In genomic region chr9:75597596-75597995, GRCm38 (mm10) we compare ENCODE assay signal across 30 mouse cellular contexts. TPM values are rescaled to one million over a fixed set of nuclear protein-coding genes. Genes with fewer than 3 reads are reported as not detected.
DNase-seq lines count a peak whose midpoint lies in the region; ATAC-seq and TF ChIP-seq lines count a peak whose summit lies in the region.
"Had no signal": no experiment of that assay in that cellular context is flagged by ENCODE, and none has a peak within 500 bp of the region (broad histone marks: within the 10 kb centered on the region; RNA-seq: fewer than 3 reads in every experiment).

No protein-coding gene starts in this region.

- DNase-seq in cerebellum, adult 2 months = peak in 1 of 2 experiments; percentile 32
- no peak for DNase-seq in cerebellum, adult 9-10 months
- peak; percentile 32 for DNase-seq in intestine, embryonic 14.5 days (ENCODE audit: low spot score)
- DNase-seq in left cerebral cortex, adult 2 months (ENCODE audit: extremely low spot score in 1 of 2, low spot score in 2 of 2) = no peak
- DNase-seq in left cerebral cortex, postnatal 4 days = no peak
- DNase-seq in testis, postnatal 14 days (ENCODE audit: low spot score) = peak; percentile 28
- DNase-seq in neural tube, embryonic 10.5 days (ENCODE audit: extremely low spot score, low spot score) = no peak
- DNase-seq: adrenal gland, adult 2 months; forebrain, postnatal 0 days; heart, adult 2 months; kidney, adult 8-10 months; kidney, postnatal 4 days; lung, postnatal 4 days; right cerebral cortex, adult 18-20 months; spleen, adult 18-20 months had no signal

- ATAC-seq in intestine, embryonic 14.5 days (replicated peaks; ENCODE audit: low FRiP score, low TSS enrichment, low read depth) = no peak
- no peak for ATAC-seq in intestine, postnatal 0 days
- ATAC-seq: activated CD4-positive, CD25-positive, alpha-beta regulatory T cell, adult 4 months; forebrain, postnatal 0 days; intestine, embryonic 15.5 days had no signal

- H3K27ac ChIP-seq in cerebellum, adult 2 months (ENCODE audit: insufficient read depth, low read length) = peak overlapping the region; percentile 79
- H3K27ac ChIP-seq in intestine, embryonic 14.5 days (ENCODE audit: low read depth) = no peak overlapping the region
- no peak overlapping the region for H3K27ac ChIP-seq in intestine, postnatal 0 days (ENCODE audit: low read depth, low read length)
- peak overlapping the region; percentile 66 for H3K27ac ChIP-seq in left cerebral cortex, adult 2 months
- H3K27ac ChIP-seq: embryonic facial prominence, embryonic 10.5 days; embryonic facial prominence, embryonic 15.5 days; forebrain, embryonic 12.5 days; heart, adult 2 months; hindbrain, embryonic 15.5 days; intestine, embryonic 15.5 days; kidney, postnatal 0 days; limb, embryonic 13.5 days; midbrain, embryonic 12.5 days had no signal

- no peaks in the 10 kb centered on the region for H3K36me3 ChIP-seq in intestine, embryonic 14.5 days (ENCODE audit: control insufficient read depth, insufficient read depth, low read length)
- no peaks in the 10 kb centered on the region for H3K36me3 ChIP-seq in intestine, postnatal 0 days (ENCODE audit: control insufficient read depth, insufficient read depth)
- H3K36me3 ChIP-seq: embryonic facial prominence, embryonic 15.5 days; heart, embryonic 12.5 days; intestine, embryonic 15.5 days had no signal

- intact Hi-C loops in left cerebral cortex, adult 2 months (cut with DNase I) = no loop called here
- intact Hi-C loops in left cerebral cortex, postnatal 4 days (cut with DNase I) = no loop called here

- H3K9ac ChIP-seq in intestine, embryonic 14.5 days (ENCODE audit: low read length) = no peak overlapping the region
- no peak overlapping the region for H3K9ac ChIP-seq in intestine, postnatal 0 days (ENCODE audit: low read depth, low read length)
- H3K9ac ChIP-seq: embryonic facial prominence, embryonic 15.5 days; forebrain, embryonic 12.5 days; forebrain, postnatal 0 days; heart, embryonic 12.5 days; hindbrain, embryonic 15.5 days; intestine, embryonic 15.5 days; limb, embryonic 13.5 days; midbrain, embryonic 12.5 days had no signal

- no peak overlapping the region for H3K4me3 ChIP-seq in cerebellum, adult 2 months (replicated peaks; ENCODE audit: insufficient read depth, low read depth, low read length)
- H3K4me3 ChIP-seq in intestine, embryonic 14.5 days (ENCODE audit: low read depth, low read length) = no peak overlapping the region
- H3K4me3 ChIP-seq in intestine, postnatal 0 days (ENCODE audit: low read depth, low read length) = no peak overlapping the region
- 0 out of 2 replicates have a peak overlapping the region, but pooled peaks have one; percentile 5 for H3K4me3 ChIP-seq in left cerebral cortex, adult 2 months
- H3K4me3 ChIP-seq: embryonic facial prominence, embryonic 10.5 days; embryonic facial prominence, embryonic 15.5 days; forebrain, embryonic 12.5 days; heart, adult 2 months; heart, embryonic 12.5 days; hindbrain, embryonic 15.5 days; intestine, embryonic 15.5 days; limb, embryonic 13.5 days; megakaryocyte, embryonic 14.5 days; midbrain, embryonic 12.5 days; myocyte had no signal

- TF ChIP-seq CTCF in cerebellum, adult 2 months (IDR thresholded peaks at IDR 0.05; ENCODE audit: borderline replicate concordance, insufficient read depth, low read depth, low read length) = no peak
- TF ChIP-seq CTCF in intestine, postnatal 0 days (IDR thresholded peaks at IDR 0.05; ENCODE audit: low read depth) = no peak
- TF ChIP-seq CTCF in left cerebral cortex, adult 2 months (IDR thresholded peaks at IDR 0.05) = no peak

- 71% methylated on average over 4 of the region's 4 CpGs for WGBS in cerebellum, adult 2 months
- WGBS in intestine, embryonic 14.5 days = 88% methylated on average over 4 of the region's 4 CpGs
- 79% methylated on average over 4 of the region's 4 CpGs for WGBS in intestine, postnatal 0 days

- H3K9me3 ChIP-seq in intestine, embryonic 14.5 days (ENCODE audit: control insufficient read depth, low read length) = no peaks in the 10 kb centered on the region
- H3K9me3 ChIP-seq in intestine, postnatal 0 days (ENCODE audit: control insufficient read depth) = no peaks in the 10 kb centered on the region
- H3K9me3 ChIP-seq: embryonic facial prominence, embryonic 10.5 days; embryonic facial prominence, embryonic 15.5 days; forebrain, embryonic 12.5 days; heart, embryonic 12.5 days; hindbrain, embryonic 15.5 days; intestine, embryonic 15.5 days; limb, embryonic 13.5 days; megakaryocyte, embryonic 14.5 days; midbrain, embryonic 12.5 days had no signal

- TF ChIP-seq POLR2A in cerebellum, adult 2 months (IDR thresholded peaks at IDR 0.05; ENCODE audit: borderline replicate concordance, insufficient read depth, low read length) = no peak

- no peak overlapping the region for H3K4me2 ChIP-seq in intestine, embryonic 14.5 days (ENCODE audit: low read length)
- H3K4me2 ChIP-seq in intestine, postnatal 0 days (replicated peaks; ENCODE audit: low read depth) = no peak overlapping the region
- H3K4me2 ChIP-seq: embryonic facial prominence, embryonic 15.5 days; forebrain, embryonic 12.5 days; heart, embryonic 12.5 days; hindbrain, embryonic 15.5 days; intestine, embryonic 15.5 days; limb, embryonic 13.5 days; liver, embryonic 11.5 days; midbrain, embryonic 12.5 days had no signal

- H3K4me1 ChIP-seq in cerebellum, adult 2 months (ENCODE audit: control insufficient read depth, insufficient read depth, low read length) = peaks cover 37% of the 10 kb centered on the region
- H3K4me1 ChIP-seq in intestine, embryonic 14.5 days (replicated peaks; ENCODE audit: control insufficient read depth, insufficient read depth, low read length) = peaks cover 16% of the 10 kb centered on the region; the same call in 1 of the 2 replicates
- no peaks in the 10 kb centered on the region for H3K4me1 ChIP-seq in intestine, postnatal 0 days (replicated peaks; ENCODE audit: control insufficient read depth, insufficient read depth, low read length)

- H3K27me3 ChIP-seq in cerebellum, adult 2 months (ENCODE audit: control insufficient read depth, insufficient read depth, low read length) = no peaks in the 10 kb centered on the region
- H3K27me3 ChIP-seq in intestine, embryonic 14.5 days (replicated peaks; ENCODE audit: control insufficient read depth, insufficient read depth, low read length) = no peaks in the 10 kb centered on the region
- no peaks in the 10 kb centered on the region for H3K27me3 ChIP-seq in intestine, postnatal 0 days (replicated peaks; ENCODE audit: control insufficient read depth, insufficient read depth, low read length)
- H3K27me3 ChIP-seq: embryonic facial prominence, embryonic 15.5 days; forebrain, embryonic 12.5 days; heart, embryonic 12.5 days; hindbrain, embryonic 15.5 days; intestine, embryonic 15.5 days; limb, embryonic 13.5 days; midbrain, embryonic 12.5 days had no signal

RNA-seq across cellular contexts. Expression of gene Tmod2, which starts 13.5 kb away (rescaled TPM):
- polyA plus RNA-seq in cerebellum, adult 2 months (2012; rRNA removed) = 86.2 and 86.7 TPM in 2 replicates
- 17.6 and 21.3 TPM in 2 replicates for polyA plus RNA-seq in intestine, embryonic 14.5 days (2014; fragmentation: Nextera tagmentation; extraction: Ambion mirVana)
- 10.0 and 10.9 TPM in 2 replicates for polyA plus RNA-seq in intestine, postnatal 0 days (2015; fragmentation: Nextera tagmentation; extraction: Ambion mirVana)
- 100 to 1,000 TPM; 354 to 358 TPM for total RNA-seq in left cerebral cortex, adult 2 months (2021)
- total RNA-seq in left cerebral cortex, postnatal 4 days (2021) = 100 to 1,000 TPM; 453 to 459 TPM
- total RNA-seq: hematopoietic stem cell, adult 5-6 weeks had no signal
- polyA plus RNA-seq: activated CD4-positive, CD25-positive, alpha-beta regulatory T cell, adult 4 months had no signal

RNA-seq across cellular contexts. Expression of gene Lysmd2, which starts 27.9 kb away (rescaled TPM):
- polyA plus RNA-seq in cerebellum, adult 2 months (2012; rRNA removed) = 115 and 120 TPM in 2 replicates
- polyA plus RNA-seq in intestine, embryonic 14.5 days (2014; fragmentation: Nextera tagmentation; extraction: Ambion mirVana) = 24.3 and 26.6 TPM in 2 replicates
- polyA plus RNA-seq in intestine, postnatal 0 days (2015; fragmentation: Nextera tagmentation; extraction: Ambion mirVana) = 15.5 and 16.7 TPM in 2 replicates
- total RNA-seq in left cerebral cortex, adult 2 months (2021) = 10 to 100 TPM; 61.4 to 69.1 TPM
- 10 to 100 TPM; 24.4 to 26.5 TPM for total RNA-seq in left cerebral cortex, postnatal 4 days (2021)

RNA-seq across cellular contexts. Expression of gene Tmod3, which starts 38.1 kb away (rescaled TPM):
- 45.4 and 50.6 TPM in 2 replicates for polyA plus RNA-seq in cerebellum, adult 2 months (2012; rRNA removed)
- polyA plus RNA-seq in intestine, embryonic 14.5 days (2014; fragmentation: Nextera tagmentation; extraction: Ambion mirVana) = 89.2 and 92.5 TPM in 2 replicates
- 65.5 and 70.2 TPM in 2 replicates for polyA plus RNA-seq in intestine, postnatal 0 days (2015; fragmentation: Nextera tagmentation; extraction: Ambion mirVana)
- 10 to 100 TPM; 43.6 to 62.5 TPM for total RNA-seq in left cerebral cortex, adult 2 months (2021)
- total RNA-seq in left cerebral cortex, postnatal 4 days (2021) = 10 to 100 TPM; 85.0 to 96.1 TPM

Comparison
In these comparisons a context has a peak if more than half of its experiments do, and no peak if none do; other contexts are left out.
1. DNase-seq: peak in intestine, embryonic 14.5 days (single experiment) and testis, postnatal 14 days (single experiment); none in cerebellum, adult 9-10 months (single experiment), left cerebral cortex, adult 2 months (0 of 2), left cerebral cortex, postnatal 4 days (single experiment) and neural tube, embryonic 10.5 days (single experiment).
2. H3K27ac ChIP-seq: peak in cerebellum, adult 2 months (single experiment) and left cerebral cortex, adult 2 months (single experiment); none in intestine, embryonic 14.5 days (single experiment) and intestine, postnatal 0 days (single experiment).